Mouse (Mus musculus): ENCODE data around the gene Olfr237-ps1. TPM values are rescaled to one million over a fixed set of nuclear protein-coding genes. Genes with fewer than 3 reads are reported as not detected.

The Olfr237-ps1 gene
- polyA plus RNA-seq, 1 experiment = not detected

DNA sequence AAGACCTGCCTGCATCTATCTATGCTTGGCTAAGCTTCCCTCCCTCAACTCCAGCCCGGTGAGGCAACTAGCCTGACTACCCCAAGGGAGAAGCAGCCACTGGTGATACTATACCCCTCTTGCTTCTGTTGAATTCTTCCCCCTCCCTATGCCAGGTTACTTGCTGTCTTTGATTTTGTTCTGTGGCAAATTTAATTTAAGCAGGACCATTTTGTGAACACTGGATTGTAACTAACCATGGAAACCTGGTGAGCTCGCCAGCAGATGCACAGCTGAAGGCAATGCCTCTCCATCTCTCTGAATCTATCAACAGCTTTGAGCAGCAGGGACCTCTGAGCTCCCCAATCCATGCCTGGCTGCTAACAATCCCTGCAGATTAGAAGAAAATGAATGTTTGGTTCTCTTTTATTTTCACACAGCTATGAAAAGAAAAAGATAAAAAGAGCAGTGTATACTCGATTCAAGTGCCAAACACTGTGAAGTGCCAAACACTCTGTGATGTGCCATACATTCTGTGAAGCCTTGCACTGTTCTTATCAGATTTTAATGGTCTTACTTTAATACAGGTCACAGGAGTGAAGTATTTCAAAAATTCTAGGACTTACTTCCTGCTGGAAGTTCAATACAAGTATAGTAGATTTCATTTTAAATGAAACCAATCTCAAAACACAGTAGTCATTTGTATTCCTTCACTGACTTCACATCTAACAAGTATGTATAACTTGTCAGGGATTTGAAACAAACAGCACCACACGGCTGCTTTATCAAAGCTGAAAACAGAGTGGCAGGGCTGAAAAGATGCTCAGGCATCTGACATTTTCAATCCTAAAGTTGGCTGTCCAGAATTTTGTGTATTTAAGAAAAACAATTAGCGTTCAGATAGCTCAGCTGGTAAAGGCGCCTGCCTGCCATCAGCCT is 32.5 kb downstream of the Olfr237-ps1 start:
- WGBS = 59% methylated on average over 6 of the region's 6 CpGs
- H3K4me1 ChIP-seq (ENCODE audit: control insufficient read depth, insufficient read depth, low read length) = no peaks in the 10 kb centered on the region
- no peak for TF ChIP-seq POLR2A (IDR thresholded peaks at IDR 0.05; ENCODE audit: low read depth, low read length)
- no peak for TF ChIP-seq CTCF (conservative IDR thresholded peaks at IDR 0.05; ENCODE audit: insufficient read depth, insufficient read length, low read depth, low read length)
- no peak overlapping the region for H3K4me3 ChIP-seq (ENCODE audit: insufficient read depth, low read depth, low read length)
- no peak for DNase-seq
- no peak overlapping the region for H3K27ac ChIP-seq (ENCODE audit: insufficient read depth, low read depth, low read length)
- H3K27me3 ChIP-seq (replicated peaks; ENCODE audit: control insufficient read depth, insufficient read depth, low read length) = no peaks in the 10 kb centered on the region
- no peaks in the 10 kb centered on the region for H3K36me3 ChIP-seq (ENCODE audit: control insufficient read depth, insufficient read depth, low read length)

DNA sequence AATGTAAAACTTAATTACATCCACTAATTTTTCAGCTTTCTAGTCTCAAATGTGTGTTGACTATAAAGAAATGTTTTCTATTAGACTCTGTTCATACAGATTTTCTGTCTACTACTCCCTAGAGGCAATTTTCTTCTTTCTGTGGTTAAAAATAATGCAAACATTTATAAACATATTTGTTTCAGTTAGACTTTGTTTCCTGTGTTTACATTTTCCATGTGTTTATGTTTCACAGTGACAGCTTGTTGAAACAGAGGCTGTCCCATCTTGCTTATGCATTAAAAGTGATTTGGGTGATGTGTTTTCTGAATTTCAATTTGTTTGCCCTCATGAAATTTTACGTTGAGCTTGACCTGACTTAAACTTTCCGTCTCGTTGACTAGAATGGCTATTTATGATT is 44.6 kb downstream of the Olfr237-ps1 start:
- no peak for TF ChIP-seq POLR2A (IDR thresholded peaks at IDR 0.05; ENCODE audit: low read depth, low read length)
- no peak for TF ChIP-seq CTCF (conservative IDR thresholded peaks at IDR 0.05; ENCODE audit: insufficient read depth, insufficient read length, low read depth, low read length)
- H3K36me3 ChIP-seq (ENCODE audit: control insufficient read depth, insufficient read depth, low read length) = no peaks in the 10 kb centered on the region
- 82% methylated on average over 3 of the region's 3 CpGs for WGBS
- no peak overlapping the region for H3K27ac ChIP-seq (ENCODE audit: insufficient read depth, low read depth, low read length)
- H3K4me3 ChIP-seq (ENCODE audit: insufficient read depth, low read depth, low read length) = no peak overlapping the region
- no peaks in the 10 kb centered on the region for H3K4me1 ChIP-seq (ENCODE audit: control insufficient read depth, insufficient read depth, low read length)
- H3K27me3 ChIP-seq (replicated peaks; ENCODE audit: control insufficient read depth, insufficient read depth, low read length) = no peaks in the 10 kb centered on the region
- DNase-seq = no peak

DNA sequence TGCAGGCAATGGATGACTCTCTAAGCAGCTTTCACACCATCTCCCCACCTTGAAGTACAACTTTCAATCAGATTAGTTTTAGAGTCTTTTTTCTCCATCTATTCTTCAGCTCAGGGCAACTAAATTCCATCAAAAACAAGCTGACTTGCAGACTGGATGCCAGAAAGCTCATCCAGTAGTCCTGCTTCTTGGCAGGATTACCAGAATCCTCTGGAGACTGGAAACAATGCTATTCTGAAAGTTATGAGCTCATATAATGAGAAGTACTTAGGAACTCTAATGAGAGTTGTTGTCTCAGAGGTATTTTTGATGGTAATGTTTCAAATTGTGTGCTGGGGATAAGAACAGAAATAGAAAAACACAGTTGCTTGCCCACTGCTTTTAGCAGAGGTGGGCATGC is 50.4 kb downstream of the Olfr237-ps1 start, which contains the start of gene Olfr435:
Olfr435 (plus strand) TSS at position 366 of the 400 bp plus-strand sequence.
- DNase-seq = no peak
- Histone ChIP-seq H3K27ac (ENCODE audit: insufficient read depth, low read depth, low read length) (no peak within 1 kb of the TSS), H3K27me3 (replicated peaks; ENCODE audit: control insufficient read depth, insufficient read depth, low read length) (no peaks in the 10 kb centered on the region), H3K4me3 (ENCODE audit: insufficient read depth, low read depth, low read length) (no peak within 1 kb of the TSS), H3K36me3 (ENCODE audit: control insufficient read depth, insufficient read depth, low read length) (no peaks in the 10 kb centered on the region), H3K4me1 (ENCODE audit: control insufficient read depth, insufficient read depth, low read length) (no peaks in the 10 kb centered on the region)
- TF ChIP-seq POLR2A (IDR thresholded peaks at IDR 0.05; ENCODE audit: low read depth, low read length) = no peak
- no peak for TF ChIP-seq CTCF (conservative IDR thresholded peaks at IDR 0.05; ENCODE audit: insufficient read depth, insufficient read length, low read depth, low read length)

DNA sequence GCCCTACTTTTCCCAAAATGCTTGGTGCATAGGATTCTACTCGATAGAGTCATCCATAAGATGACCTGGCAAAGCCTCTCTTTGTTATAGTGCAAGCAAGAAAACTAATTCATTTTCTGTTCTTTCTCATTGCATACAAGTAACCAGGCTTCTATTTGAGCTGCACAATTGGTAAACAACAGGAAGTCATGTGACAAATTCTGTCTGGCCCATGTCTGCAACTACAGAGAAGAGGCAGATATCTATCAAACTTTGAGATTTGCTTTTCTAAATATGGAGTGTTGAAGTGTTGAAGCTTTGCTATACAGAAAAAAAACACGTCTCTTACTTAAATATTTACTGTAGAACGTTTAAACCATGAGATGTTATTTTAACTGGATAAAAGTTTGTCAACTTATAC is 51.7 kb downstream of the Olfr237-ps1 start:
- no peaks in the 10 kb centered on the region for H3K36me3 ChIP-seq (ENCODE audit: control insufficient read depth, insufficient read depth, low read length)
- TF ChIP-seq CTCF (conservative IDR thresholded peaks at IDR 0.05; ENCODE audit: insufficient read depth, insufficient read length, low read depth, low read length) (no peak), POLR2A (IDR thresholded peaks at IDR 0.05; ENCODE audit: low read depth, low read length) (no peak)
- H3K27ac ChIP-seq (ENCODE audit: insufficient read depth, low read depth, low read length) = no peak overlapping the region
- WGBS = 69% methylated on average over 3 of the region's 3 CpGs
- DNase-seq = no peak
- no peaks in the 10 kb centered on the region for H3K27me3 ChIP-seq (replicated peaks; ENCODE audit: control insufficient read depth, insufficient read depth, low read length)
- H3K4me1 ChIP-seq (ENCODE audit: control insufficient read depth, insufficient read depth, low read length) = no peaks in the 10 kb centered on the region
- H3K4me3 ChIP-seq (ENCODE audit: insufficient read depth, low read depth, low read length) = no peak overlapping the region

DNA sequence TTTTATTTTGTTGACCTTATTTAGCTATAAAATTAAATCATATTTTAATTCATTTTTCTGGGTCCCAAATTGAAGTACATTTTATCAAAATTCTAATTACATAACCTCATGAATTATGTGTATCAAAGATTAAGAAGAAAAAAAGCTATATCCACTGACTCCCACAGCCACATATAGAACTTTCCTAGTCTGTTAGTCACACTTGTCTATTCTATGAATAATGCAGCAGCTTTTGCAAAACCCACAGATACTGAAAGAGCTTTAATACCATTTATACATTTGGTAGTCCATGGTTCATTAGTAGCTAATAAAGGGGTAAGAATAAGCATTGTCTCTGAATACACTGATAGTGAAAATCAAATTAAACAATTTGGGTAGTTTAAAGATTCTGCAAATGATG is 56.4 kb downstream of the Olfr237-ps1 start:
- Histone ChIP-seq H3K27me3 (replicated peaks; ENCODE audit: control insufficient read depth, insufficient read depth, low read length) (no peaks in the 10 kb centered on the region), H3K4me3 (ENCODE audit: insufficient read depth, low read depth, low read length) (no peak overlapping the region), H3K4me1 (ENCODE audit: control insufficient read depth, insufficient read depth, low read length) (no peaks in the 10 kb centered on the region), H3K36me3 (ENCODE audit: control insufficient read depth, insufficient read depth, low read length) (no peaks in the 10 kb centered on the region), H3K27ac (ENCODE audit: insufficient read depth, low read depth, low read length) (no peak overlapping the region)
- DNase-seq = no peak
- TF ChIP-seq CTCF (conservative IDR thresholded peaks at IDR 0.05; ENCODE audit: insufficient read depth, insufficient read length, low read depth, low read length) (no peak), POLR2A (IDR thresholded peaks at IDR 0.05; ENCODE audit: low read depth, low read length) (no peak)

DNA sequence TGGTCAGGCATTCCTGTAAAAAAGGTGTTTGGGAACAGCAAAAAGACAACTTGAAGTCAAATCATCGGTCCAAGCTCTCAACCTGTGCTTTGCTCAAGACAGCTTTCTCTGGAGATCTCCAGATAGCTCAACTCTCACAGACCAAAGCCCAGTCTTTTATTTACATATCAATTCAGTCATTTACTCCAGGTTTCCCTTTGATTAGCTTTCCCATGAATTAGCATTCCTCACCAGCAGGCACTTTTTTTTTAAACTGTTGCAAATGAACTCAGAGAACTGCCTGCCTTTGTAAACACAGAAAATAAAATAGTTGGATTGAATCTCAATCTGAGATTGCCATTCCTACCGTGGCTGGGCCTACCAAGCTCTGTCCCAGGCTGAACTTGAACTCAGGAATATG is 59.0 kb downstream of the Olfr237-ps1 start:
- 36% methylated on average over 2 of the region's 2 CpGs for WGBS

More for the DNA sequence above, 59.0 kb downstream of the Olfr237-ps1 start:
- DNase-seq = no peak
- Histone ChIP-seq H3K36me3 (ENCODE audit: control insufficient read depth, insufficient read depth, low read length) (no peaks in the 10 kb centered on the region), H3K4me3 (ENCODE audit: insufficient read depth, low read depth, low read length) (no peak overlapping the region), H3K4me1 (ENCODE audit: control insufficient read depth, insufficient read depth, low read length) (no peaks in the 10 kb centered on the region), H3K27ac (ENCODE audit: insufficient read depth, low read depth, low read length) (no peak overlapping the region), H3K27me3 (replicated peaks; ENCODE audit: control insufficient read depth, insufficient read depth, low read length) (no peaks in the 10 kb centered on the region)
- TF ChIP-seq CTCF (conservative IDR thresholded peaks at IDR 0.05; ENCODE audit: insufficient read depth, insufficient read length, low read depth, low read length) = no peak
- TF ChIP-seq POLR2A (IDR thresholded peaks at IDR 0.05; ENCODE audit: low read depth, low read length) = no peak

Other genes with a start within 250 kb of the Olfr237-ps1 start
- gene Olfr447, start 237.7 kb upstream of the Olfr237-ps1 start, polyA plus RNA-seq (2012; rRNA removed) = not detected in 2 replicates
- not detected in 2 replicates for gene Olfr446, start 225.2 kb upstream of the Olfr237-ps1 start, polyA plus RNA-seq (2012; rRNA removed)
- gene Olfr444, start 197.5 kb upstream of the Olfr237-ps1 start, polyA plus RNA-seq (2012; rRNA removed) = not detected in 2 replicates
- not detected in 2 replicates for gene Olfr441, start 40.2 kb upstream of the Olfr237-ps1 start, polyA plus RNA-seq (2012; rRNA removed)
- gene Olfr437, start 16.7 kb downstream of the Olfr237-ps1 start, polyA plus RNA-seq (2012; rRNA removed) = not detected in 2 replicates
- gene Olfr13, start 25.6 kb downstream of the Olfr237-ps1 start, polyA plus RNA-seq (2012; rRNA removed) = not detected in 2 replicates
- not detected in 2 replicates for gene Olfr435, start 50.6 kb downstream of the Olfr237-ps1 start, polyA plus RNA-seq (2012; rRNA removed)
- gene Olfr434, start 66.5 kb downstream of the Olfr237-ps1 start, polyA plus RNA-seq (2012; rRNA removed) = not detected in 2 replicates
- gene Olfr47, start 85.0 kb downstream of the Olfr237-ps1 start, polyA plus RNA-seq (2012; rRNA removed) = not detected in 2 replicates
- 35.2 and 36.4 TPM in 2 replicates for gene Arhgef5, start 119.0 kb downstream of the Olfr237-ps1 start, polyA plus RNA-seq (2012; rRNA removed)
- gene Nobox, start 163.0 kb downstream of the Olfr237-ps1 start, polyA plus RNA-seq (2012; rRNA removed) = 0.10 and 0.19 TPM in 2 replicates